Mouse (Mus musculus): ENCODE results near the gene Grip1. TPM values are rescaled to one million over a fixed set of nuclear protein-coding genes. Genes with fewer than 3 reads are reported as not detected.

Grip1 gene
- total RNA-seq, 2 experiments from 2014 or later: 29.4 to 29.5 TPM

DNA sequence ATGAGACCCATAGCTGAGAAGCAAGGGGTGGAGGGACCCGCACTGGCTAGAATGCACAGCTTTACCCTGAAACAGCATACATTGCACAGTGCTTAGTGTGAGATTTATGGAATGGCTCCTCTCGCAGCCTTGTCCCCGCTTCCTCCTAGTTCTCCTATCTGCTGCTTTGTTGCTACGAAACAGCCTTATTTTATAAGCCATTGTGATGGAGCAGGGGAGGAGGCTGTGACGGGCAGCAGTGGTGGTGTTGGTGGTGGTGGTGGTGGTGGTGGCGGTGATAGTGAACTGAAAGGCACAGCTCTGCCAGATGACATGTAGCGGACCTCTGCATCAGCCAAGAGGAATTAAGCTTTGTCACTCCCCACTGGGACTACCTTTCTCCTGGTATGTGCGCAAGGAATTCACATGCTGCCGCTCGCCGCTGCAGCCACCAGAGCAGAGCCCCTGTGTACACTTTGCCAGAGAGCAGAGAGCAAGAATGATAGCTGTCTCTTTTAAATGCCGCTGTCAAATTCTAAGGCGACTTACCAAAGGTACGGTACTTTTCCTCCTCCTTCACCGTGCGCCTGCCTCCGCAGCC is 365.6 kb downstream of the Grip1 start:
- DNase-seq (ENCODE audit: extremely low spot score in 1 of 2, low spot score in 1 of 2): peak; percentile 27 to 46

DNA sequence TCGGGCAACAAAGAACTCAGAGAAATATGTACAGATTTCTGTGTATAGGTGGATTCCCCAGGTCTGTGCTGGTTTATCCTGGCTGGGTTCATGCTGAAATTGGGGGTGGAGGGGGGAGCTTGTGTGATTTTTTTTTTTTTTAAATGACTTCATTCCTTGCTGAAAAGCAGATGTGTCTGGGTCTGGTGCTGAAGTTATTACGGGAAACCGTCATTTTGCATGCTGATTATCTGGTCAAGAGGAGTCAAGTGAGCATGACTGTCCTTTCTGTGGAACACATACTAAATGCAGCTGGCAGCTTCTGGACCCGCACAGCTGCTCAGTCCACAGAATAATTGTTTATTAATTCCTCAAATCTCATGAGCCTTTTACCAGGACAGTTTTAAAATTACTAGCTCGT is 366.1 kb downstream of the Grip1 start:
- DNase-seq (ENCODE audit: extremely low spot score in 1 of 2, low spot score in 1 of 2): no peak

DNA sequence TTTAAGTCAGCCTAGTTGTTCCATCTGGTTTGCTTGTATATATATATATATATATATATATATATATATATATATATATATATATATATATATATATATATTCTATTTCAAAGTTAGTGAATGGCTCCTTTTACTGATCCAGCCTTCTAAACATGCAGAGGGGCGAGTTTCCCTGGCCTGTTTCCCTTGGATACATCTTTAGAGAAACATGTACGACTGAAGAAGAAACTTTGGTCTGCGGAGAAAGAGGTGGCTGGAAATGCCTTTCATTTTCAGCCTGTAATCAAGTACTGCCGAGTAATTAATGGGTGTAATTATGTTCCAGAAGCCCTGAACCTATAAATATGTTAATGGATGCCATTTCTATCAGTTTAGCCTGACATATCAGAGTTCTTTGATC is 366.8 kb downstream of the Grip1 start:
- DNase-seq (ENCODE audit: extremely low spot score in 1 of 2, low spot score in 1 of 2): no peak

DNA sequence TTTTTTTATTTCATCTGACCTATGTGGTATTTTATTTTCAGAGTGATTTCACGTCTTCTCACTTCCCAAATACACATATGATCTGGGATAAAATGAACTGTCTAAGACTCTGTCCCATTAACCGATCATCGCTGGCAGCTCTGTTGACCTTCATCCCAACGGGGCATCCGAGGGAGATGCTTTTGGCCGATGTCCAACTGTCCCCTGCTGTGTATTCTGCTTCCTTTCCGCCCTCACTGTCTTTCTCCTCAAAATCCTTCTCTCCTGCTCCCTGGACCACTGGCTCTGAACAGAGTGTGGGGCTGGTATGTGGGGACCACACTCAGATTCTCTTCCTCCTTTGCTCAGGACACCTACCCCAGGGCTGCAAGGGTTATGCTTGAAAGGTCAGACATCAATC is 370.1 kb downstream of the Grip1 start:
- DNase-seq (ENCODE audit: extremely low spot score in 1 of 2, low spot score in 1 of 2): no peak

DNA sequence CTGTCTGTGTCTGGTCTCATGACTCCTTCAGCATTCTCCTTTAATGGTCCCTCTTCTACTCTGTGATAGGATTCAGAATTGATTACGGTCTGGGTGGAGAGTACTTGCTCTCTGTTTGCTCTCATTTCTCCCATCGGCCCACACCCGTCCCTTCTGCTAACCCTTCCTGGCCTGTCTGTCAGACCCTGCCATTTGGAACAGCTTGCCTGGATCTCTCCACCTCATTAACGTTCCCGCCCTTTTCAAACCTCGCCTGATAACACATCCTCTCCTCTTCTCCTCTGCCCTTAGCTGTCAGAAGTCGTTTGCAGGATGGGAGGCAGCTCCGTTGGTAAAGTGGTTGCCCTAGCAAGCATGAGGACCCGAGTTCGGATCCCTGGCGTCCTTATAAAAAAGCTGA is 370.9 kb downstream of the Grip1 start:
- no peak for DNase-seq (ENCODE audit: extremely low spot score in 1 of 2, low spot score in 1 of 2)

DNA sequence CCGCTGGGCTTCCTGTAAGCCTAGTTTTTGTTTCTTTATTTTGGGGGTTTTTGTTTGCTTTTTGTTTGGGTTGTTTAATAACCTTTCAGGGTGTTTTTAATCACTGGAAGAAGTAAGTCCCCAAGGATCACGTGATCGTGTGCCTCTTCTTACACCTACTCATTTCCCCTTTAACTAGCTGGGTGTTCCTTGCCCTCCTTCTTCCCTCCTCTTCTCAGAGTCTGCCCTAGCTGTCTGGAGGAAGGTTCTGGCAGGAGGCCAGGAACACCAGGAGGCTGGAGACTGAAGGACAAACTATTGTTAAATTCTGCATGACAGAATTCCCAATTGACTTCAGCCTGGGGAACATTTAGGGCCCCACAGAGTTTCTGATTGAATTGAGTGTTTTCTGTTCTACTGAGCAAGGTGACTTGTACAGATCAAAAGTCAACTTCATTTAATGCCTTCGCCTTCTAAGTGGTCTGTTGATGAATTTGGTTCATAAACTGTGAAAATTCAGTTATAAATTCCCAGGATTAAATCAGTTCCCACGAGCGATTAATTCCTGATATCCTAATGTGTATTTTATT is 376.8 kb downstream of the Grip1 start:
- DNase-seq (ENCODE audit: extremely low spot score in 1 of 2, low spot score in 1 of 2): no peak

DNA sequence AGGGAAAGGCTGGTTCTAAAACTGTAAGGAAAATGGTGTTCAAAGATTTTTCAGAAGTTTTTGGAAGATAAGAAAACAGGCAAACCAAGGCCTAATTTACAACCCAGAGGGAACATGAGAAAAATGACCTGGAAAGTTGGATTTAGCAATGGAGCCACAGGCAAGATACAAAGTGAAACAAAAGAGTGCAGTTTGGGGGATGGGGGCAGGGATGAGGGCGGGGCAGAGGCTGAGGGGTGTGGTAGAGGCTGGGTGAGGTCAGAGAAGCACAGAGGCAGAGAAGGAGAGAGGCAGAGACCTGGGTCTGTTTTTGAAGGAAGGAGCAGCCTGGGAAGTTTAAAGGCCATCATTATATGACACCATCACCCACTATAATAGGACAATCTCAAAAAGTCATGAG is 377.5 kb downstream of the Grip1 start:
- no peak for DNase-seq (ENCODE audit: extremely low spot score in 1 of 2, low spot score in 1 of 2)

DNA sequence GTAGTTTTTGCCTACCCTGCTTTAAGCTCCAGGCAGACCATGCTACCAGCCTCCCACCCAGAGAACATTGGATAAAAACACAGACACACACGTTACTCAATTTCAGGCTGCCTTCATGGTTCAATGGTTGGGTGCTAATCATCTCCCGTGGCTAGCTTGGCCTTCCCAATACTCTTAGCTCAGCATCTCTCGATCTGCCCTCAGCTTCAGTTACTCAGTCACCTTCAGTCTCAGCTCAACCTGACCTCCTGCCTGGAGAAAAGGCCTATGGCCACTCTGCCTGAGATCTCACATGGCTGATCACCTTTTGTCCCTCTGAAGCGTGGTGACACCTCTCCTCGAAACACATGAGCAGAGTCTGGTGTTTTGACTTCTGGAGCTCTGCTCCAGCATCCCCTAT is 379.7 kb downstream of the Grip1 start:
- no peak for DNase-seq (ENCODE audit: extremely low spot score in 1 of 2, low spot score in 1 of 2)

DNA sequence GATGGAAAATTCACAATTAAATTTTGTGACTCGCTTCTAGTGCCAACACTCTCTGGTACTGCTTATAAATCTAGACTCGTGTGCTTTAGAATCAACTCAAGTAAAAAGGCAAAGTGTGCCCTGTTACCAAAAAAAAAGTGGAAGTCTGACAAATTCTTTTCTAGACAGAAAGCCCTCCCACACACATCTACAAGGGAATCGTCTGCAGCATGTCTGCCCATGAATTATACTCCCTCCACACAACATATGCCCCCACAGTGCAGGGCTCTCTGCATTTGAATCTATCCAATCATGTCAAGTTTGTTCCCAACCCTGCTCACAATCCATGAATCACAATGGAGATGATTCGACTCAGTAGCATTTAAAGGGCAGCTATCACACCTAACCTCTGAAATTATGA is 380.5 kb downstream of the Grip1 start:
- DNase-seq (ENCODE audit: extremely low spot score in 1 of 2, low spot score in 1 of 2): no peak

DNA sequence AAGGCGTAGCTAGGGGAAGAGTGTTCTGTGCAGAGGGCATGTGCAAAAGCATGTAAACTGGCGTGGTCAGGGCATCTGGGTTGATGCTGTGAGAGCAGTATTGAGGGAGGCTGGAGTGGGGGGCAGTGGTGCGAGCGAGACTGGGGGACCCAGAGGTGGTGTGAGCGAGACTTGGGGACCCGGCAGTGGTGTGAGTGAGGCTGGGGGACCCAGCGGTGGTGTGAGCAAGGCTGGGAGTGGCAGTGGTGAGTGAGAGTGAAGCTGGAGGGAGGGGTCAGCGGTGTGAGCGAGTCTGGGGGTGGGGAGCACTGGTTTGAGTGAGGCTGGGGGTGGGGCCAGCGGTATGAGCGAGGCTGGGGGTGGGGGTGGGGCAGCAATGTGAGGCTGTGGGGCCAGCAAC is 386.0 kb downstream of the Grip1 start:
- no peak for DNase-seq (ENCODE audit: extremely low spot score in 1 of 2, low spot score in 1 of 2)

DNA sequence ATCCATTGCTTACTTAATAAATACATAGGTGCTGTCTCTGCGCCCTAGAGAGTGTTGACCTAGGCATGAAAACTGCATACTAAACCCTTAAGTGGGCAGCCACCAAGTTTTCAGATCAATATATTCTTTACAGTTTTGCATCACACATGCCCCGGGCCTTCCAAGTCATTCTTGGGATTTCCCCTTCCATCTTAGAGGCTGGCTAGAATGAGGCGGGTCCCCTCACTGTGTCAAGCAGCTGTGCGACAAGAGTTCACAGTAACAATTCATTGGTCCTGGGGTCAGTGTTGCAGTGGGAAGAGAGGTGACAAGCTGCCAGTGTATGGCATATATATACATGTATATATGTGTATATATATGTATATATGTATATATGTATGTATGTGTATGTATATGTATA is 388.4 kb downstream of the Grip1 start:
- no peak for DNase-seq (ENCODE audit: extremely low spot score in 1 of 2, low spot score in 1 of 2)

DNA sequence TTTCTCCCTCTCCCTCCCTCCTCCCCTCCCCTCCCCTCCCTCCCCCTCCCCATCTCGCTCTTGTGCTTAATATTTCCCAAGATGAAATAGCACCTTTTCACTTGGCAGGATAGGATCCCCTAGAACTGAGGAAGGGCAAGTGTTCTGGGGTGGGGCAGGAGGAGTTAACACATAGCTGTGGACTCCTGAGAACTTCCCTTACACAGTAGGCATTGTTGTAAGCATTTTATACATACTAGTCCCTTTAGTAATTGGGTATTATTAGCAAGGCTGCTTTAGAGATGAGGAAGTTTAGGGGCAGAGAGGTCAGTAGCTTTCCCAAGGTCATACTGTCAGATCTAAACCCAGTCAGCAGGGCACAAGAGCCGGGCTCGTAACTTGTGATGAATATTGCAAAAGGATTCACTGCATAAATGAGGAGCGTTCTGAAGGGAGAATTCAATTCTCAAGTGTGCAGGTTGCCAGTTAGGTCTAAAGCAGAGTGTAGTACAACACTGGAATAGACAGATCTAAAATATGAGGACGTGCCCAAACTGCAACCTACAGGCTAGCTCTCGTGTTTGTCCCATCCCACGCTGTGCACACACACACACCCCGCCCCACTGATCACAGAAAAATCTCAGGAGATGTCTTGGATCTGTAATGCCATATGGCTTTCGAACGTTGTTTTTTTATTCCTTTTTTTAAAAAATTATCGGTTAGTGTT is 392.2 kb downstream of the Grip1 start:
- no peak for DNase-seq (ENCODE audit: extremely low spot score in 1 of 2, low spot score in 1 of 2)

DNA sequence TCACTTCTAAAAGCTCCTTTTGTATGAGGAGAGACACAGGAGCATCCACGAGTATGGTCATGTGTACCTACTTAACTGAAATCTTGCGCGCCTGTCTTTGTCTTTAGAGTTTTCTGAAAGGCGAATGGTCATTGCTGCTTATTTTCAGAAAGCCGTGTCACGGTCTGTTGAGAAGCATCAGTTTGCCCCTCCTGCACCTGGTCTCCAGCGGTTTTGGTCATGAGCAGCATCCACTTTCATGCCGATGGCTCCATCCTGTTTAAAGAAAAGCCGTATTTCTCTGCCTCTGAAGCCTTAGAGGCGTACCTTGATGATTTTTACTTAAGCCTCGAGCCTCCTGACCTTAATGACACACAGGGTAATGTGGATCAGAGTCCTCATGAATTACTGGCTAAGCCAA is 398.0 kb downstream of the Grip1 start:
- DNase-seq (ENCODE audit: extremely low spot score in 1 of 2, low spot score in 1 of 2): no peak

DNA sequence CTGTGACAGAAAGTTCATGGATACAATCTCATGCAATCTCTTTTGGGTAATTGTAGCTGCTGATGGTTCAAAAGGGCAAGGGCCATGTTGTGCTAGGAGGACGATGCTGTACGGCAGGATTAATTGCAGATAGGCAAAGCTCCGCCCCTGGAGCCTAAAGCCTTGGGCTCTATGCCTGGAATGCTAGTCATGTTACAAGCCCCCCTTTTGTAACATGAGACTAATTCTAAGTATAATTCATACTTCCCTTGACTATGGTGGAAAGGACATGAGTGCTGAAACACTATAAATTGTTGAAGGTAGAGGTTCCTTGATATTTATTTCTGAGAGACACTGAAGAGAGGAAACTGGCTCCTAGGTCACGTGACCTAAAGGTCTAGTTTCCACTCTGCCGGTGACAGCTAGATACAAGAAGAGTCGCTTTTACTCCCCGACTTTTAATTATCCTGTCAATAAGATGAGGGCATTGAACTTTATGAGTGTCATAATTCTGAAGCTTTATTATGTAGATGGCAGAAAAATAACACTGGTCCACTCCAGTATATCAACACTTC is 399.0 kb downstream of the Grip1 start:
- DNase-seq (ENCODE audit: extremely low spot score in 1 of 2, low spot score in 1 of 2): no peak

DNA sequence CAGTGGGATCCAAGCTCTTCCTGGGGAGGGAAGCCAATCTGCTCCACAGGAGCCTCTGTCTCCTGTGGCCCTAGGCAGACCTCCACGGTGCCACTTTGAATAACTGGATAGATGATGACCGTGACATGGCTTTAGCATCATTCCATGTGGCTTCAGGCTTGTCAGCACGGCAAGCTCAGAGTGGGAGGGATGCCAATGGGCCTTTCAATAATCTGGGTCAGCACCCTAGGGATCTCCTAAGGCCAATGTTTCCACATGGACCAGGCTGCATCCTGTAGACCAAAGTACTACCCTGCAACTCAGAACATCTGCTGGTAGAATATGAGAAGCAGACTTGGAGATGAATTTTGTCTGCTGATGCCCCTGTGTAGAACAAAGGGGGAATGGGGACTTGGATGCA is 414.1 kb downstream of the Grip1 start:
- no peak for DNase-seq (ENCODE audit: extremely low spot score in 1 of 2, low spot score in 1 of 2)

DNA sequence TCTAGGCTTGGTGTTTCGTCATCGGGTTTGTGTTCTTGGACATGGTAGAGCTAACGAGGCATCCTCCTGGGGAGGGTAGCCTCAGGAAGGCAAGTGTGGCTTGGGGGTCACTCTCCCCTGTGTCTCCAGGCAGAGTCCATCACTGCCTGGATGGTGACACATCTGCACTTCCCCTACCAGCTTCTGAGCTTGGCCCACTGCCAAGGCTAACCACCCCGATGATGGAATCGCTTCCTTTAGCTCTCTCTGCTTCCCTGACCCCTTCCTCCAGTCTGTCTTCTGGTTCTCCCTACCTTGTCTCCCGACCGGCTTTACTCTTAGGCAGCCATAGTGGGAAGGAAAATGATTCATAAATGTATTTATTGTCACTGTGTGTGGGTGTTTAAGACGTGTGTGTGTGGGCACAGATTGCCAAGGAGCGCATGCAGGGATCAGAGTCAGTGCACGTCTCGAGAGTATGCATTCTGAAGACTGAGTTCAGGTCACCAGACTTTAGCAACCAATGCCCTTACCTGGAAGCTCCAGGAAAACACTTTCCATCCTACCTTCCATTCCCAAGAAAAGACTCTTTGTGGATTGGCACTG is 415.5 kb downstream of the Grip1 start:
- DNase-seq (ENCODE audit: extremely low spot score in 1 of 2, low spot score in 1 of 2): no peak

DNA sequence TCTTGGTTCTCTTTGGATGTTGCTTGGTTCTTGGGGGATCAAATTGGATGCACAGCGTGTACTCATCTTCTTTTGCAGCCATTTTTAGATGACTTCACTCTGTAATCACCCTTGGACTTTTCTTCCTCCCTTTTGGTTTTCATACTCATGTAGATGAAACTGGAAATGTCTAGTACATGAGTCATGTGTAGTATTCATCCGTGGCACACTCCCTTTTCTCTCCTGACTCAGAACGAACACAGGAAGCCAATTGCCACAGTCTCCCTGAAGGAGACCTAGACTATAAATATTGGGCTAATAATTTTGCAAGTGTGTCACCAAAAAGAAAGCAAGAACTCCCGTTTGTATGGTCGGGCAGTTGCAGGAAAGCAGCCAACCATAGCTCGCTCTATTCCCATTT is 423.1 kb downstream of the Grip1 start:
- no peak for DNase-seq (ENCODE audit: extremely low spot score in 1 of 2, low spot score in 1 of 2)

DNA sequence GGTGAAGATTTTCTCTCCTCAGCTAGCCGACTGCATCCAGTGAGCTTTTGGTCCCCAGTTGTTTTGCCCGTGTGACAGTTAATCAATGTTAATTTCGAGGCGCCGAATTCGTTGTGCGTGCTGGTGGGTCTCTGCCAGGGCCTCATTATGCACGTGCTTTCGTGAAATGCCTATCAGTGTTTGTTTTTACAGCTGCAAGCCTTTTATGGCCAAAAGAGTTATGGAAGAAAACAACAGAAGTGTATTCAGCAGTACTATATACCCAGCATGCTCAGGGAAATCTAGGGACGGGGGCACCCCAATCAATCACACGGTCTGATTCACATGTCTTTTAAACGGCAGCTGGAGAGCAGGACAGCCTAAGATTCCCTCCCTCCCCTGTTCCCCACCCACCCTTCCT is 424.7 kb downstream of the Grip1 start:
- DNase-seq (ENCODE audit: extremely low spot score in 1 of 2, low spot score in 1 of 2): no peak

DNA sequence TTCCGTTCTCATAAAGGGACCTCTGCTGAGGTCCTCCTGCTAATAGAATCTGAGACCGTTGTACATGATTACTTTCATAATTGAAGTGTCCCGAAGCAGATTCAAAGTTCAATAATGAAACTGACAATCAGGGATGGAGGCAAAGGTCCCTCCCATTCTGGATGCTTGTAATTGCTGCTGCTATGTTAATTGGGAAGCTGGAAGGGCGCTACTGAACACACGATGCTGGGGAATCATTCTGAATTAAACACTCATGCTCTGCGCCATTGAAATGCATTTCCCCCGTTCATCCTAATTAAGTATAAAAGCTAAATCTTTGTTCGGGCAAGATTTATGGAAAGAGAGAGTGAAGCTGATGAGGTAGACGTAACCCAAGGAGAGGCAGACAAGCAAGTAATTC is 431.0 kb downstream of the Grip1 start:
- no peak for DNase-seq (ENCODE audit: extremely low spot score in 1 of 2, low spot score in 1 of 2)

DNA sequence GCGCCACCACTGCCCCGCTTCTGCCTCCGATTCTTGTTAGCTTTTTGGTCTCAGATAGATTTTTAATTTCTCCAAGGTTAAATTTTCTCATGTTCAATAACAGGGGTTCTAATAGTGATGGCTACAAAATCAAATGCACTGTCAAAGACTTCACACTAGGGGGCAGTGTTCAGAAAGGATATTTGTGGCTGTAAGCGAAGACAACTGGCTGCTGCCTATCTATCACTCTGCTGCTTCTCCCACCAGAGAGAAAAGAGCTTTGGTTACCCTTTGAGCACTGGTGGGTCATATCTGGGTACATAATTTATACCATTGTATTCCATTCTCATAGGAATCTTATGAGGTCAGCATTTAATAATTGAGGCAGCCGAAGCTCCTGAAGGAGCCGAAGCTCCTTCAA is 431.9 kb downstream of the Grip1 start:
- no peak for DNase-seq (ENCODE audit: extremely low spot score in 1 of 2, low spot score in 1 of 2)

DNA sequence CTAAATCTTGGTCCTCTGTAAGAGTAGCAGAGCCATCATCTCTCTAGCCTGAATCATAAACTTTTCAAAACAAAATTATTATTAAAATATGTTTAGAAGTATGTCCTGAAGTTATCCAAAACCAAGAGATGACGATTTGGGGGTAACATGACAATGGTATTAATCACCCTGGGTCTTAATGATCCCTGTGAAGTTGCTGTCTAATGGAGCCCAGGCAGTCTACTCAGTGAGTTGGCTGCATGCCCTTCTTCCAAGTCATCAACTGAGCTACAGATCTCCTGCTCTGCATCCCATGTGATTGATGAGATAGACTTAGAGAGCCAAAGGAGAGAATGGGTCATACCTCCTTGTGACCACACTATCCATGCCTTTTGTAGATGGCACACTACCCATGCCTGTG is 433.1 kb downstream of the Grip1 start:
- DNase-seq (ENCODE audit: extremely low spot score in 1 of 2, low spot score in 1 of 2): no peak

DNA sequence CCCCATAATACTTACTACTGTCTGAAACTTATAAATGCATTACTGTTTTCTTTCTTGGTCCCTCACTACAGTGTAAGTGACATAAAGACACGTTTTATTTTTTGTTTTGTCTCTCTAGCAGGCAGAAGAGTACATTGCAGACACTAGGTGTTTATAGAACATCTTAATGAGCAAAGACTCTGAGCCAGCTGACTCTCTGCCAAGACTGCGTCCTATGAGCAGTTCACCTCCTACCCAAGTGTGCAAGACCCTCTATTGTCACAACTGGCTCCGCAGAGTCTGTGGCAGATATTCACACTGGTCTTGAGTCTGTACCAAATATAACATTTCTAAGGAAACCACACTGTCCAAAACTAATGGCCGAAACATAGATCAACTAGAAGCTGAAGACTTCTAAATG is 449.1 kb downstream of the Grip1 start:
- DNase-seq (ENCODE audit: extremely low spot score in 1 of 2, low spot score in 1 of 2): no peak
